Mouse (Mus musculus): Measurements from ENCODE around the gene Pgr15l. TPM values are rescaled to one million over a fixed set of nuclear protein-coding genes. Genes with fewer than 3 reads are reported as not detected.

The Pgr15l gene
- total RNA-seq (2023): not detected

DNA sequence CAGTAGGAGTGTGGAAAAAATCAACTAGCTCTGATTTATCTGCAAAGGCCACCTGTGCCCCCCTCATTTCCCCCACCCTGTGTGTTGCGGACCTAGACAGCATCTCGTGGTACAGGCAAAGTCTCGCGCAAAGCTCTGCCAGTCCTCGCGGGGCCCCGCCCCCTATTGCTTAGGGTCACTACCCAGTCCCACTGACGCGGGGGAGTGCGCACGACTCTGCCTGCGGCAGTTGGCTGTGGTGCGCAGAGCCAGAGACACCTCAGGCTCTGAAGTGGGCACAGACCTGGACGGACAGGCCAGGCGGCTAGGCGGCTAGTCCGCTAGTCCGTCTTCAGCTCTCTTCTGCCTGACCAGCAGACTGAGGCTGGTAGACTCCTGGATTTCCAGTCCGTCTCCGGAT lies at the start of gene Pgr15l:
TSS of gene Pgr15l (plus strand) at position 228 of the 400 bp plus-strand sequence.

All from CD8-positive naive resting alpha-beta T cell, adult 57 days (primary cell).